Mouse (Mus musculus) hindbrain, embryonic 16.5 days (tissue): ENCODE results near the gene Reps2. TPM values are rescaled to one million over a fixed set of nuclear protein-coding genes. Genes with fewer than 3 reads are reported as not detected.

Experiments used
- ATAC-seq: fragments of 200-750 bp; cut with Nextera tagmentation; 2 replicates; pipeline ENCODE4 v1.8.0; 2017; ENCODE audit warnings: moderate TSS enrichment, moderate library complexity
- H3K27ac ChIP-seq: fragments of 300-500 bp; sonication (generic); 2 replicates; pipeline ENCODE4 v1.5.1; 2014; ENCODE audit warnings: low read depth, mild to moderate bottlenecking, control low read depth, low read length, moderate library complexity
- H3K27me3 ChIP-seq: fragments of 300-500 bp; sonication (generic); replicated peaks from 2 replicates; pipeline ENCODE4 v1.6.1; 2014; ENCODE audit warnings: low read length; ENCODE audit not compliant: control insufficient read depth, insufficient read depth
- H3K36me3 ChIP-seq: fragments of 300-500 bp; sonication (generic); 2 replicates; pipeline ENCODE4 v1.6.1; 2014; ENCODE audit warnings: mild to moderate bottlenecking, low read length, moderate library complexity, mixed read lengths; ENCODE audit not compliant: control insufficient read depth, insufficient read depth
- H3K4me1 ChIP-seq: fragments of 300-500 bp; sonication (generic); 2 replicates; pipeline ENCODE4 v1.6.1; 2014; ENCODE audit warnings: low read depth, low read length; ENCODE audit not compliant: control insufficient read depth, insufficient read depth
- H3K4me2 ChIP-seq: fragments of 300-500 bp; sonication (generic); 2 replicates; pipeline ENCODE4 v1.6.1; 2014; ENCODE audit warnings: mild to moderate bottlenecking, low read length, control low read depth, moderate library complexity
- H3K4me3 ChIP-seq: fragments of 300-500 bp; sonication (generic); 2 replicates; pipeline ENCODE4 v1.5.1; 2014; ENCODE audit warnings: mild to moderate bottlenecking, low read length, control low read depth, moderate library complexity
- H3K9ac ChIP-seq: fragments of 300-500 bp; sonication (generic); 2 replicates; pipeline ENCODE4 v1.6.1; 2014; ENCODE audit warnings: low read depth, mild to moderate bottlenecking, control low read depth, low read length, moderate library complexity
- H3K9me3 ChIP-seq: fragments of 300-500 bp; sonication (generic); 2 replicates; pipeline ENCODE4 v1.6.1; 2014; ENCODE audit warnings: mild to moderate bottlenecking, low read length, moderate library complexity; ENCODE audit not compliant: control insufficient read depth
- WGBS: fragments of 180-500 bp; shearing (Covaris S2); extraction: QIAGEN DNeasy Blood & Tissue Kit; methylation state at CpG from one replicate; pipeline ENCODE4 v1.1.7; 2014; 5-methylcytosine and 5-hydroxymethylcytosine counted together
- polyA plus RNA-seq: library from polyadenylated mRNA; unstranded; fragments of >200 nt; fragmentation: Nextera tagmentation; extraction: Ambion mirVana; gene quantifications from 2 replicates; pipeline ENCODE4 v1.2.1, GENCODE M21; 2015

The Reps2 gene
- polyA plus RNA-seq, result 2.6 and 3.3 TPM in 2 replicates

- H3K36me3 ChIP-seq, result no peaks in the 10 kb centered on the region
- ATAC-seq, result peak; percentile 98
- H3K4me3 ChIP-seq, result peak within 1 kb of the TSS; percentile 62
- H3K9ac ChIP-seq, result peak within 1 kb of the TSS; percentile 69
- H3K4me1 ChIP-seq, result no peaks in the 10 kb centered on the region
- WGBS, result 18% methylated on average over 27 of the region's 61 CpGs
- H3K9me3 ChIP-seq, result no peaks in the 10 kb centered on the region
- peak within 1 kb of the TSS; percentile 69 for H3K4me2 ChIP-seq
- peaks cover 4% of the 10 kb centered on the region; the same call in 1 of the 2 replicates for H3K27me3 ChIP-seq
- H3K27ac ChIP-seq, result no peak within 1 kb of the TSS
These were observed at the start of gene Reps2 for GRCm38 (mm10) chrX:162643091-162643788. Gene Reps2, minus strand, starts transcription at chrX:162643649.

DNA sequence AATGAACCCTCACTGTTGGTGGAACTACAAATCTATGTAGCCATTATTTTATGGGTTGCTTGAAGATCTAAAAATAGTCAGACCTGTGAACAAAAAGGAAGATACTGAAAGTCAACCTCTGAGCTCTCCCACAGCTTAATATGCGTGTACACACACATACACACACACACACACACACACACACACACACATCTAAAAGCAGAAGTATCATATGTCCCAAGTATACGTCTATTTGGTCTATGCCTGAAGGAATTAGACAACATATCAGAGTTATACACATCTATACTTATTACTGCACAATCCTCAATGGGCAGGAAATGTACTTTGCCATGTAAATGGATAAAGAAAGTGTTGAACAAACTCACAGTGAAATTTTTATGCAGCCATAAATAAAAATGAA lies 47.8 kb upstream of the Reps2 start:
- Histone ChIP-seq H3K4me2 (no peak overlapping the region), H3K9ac (no peak overlapping the region)
- no peak for ATAC-seq

DNA sequence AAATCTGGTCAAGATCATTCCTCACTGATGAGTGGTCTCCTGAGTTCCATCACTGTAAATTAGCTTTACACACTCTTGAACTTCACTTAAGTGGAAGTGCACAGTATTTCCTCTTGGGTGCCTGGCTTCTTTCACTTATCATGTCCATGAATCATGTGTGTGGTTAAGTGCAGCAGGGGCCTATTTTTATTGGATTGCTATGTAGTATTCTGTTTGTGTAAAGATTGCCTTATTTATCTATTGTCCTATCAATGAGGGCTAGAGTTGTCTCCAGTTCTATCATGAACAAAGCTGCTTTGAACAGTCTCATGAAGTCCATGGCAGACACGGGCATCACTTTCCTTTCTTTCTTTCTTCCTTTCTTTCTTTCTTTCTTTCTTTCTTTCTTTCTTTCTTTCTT lies 41.9 kb upstream of the Reps2 start:
- H3K4me3 ChIP-seq, result no peak overlapping the region
- H3K27me3 ChIP-seq, result no peaks in the 10 kb centered on the region
- no peaks in the 10 kb centered on the region for H3K4me1 ChIP-seq
- no peak overlapping the region for H3K27ac ChIP-seq
- no peak for ATAC-seq
- 84% methylated on average over 1 of the region's 1 CpGs for WGBS
- H3K9me3 ChIP-seq, result no peaks in the 10 kb centered on the region
- H3K36me3 ChIP-seq, result no peaks in the 10 kb centered on the region
- H3K4me2 ChIP-seq, result no peak overlapping the region
- no peak overlapping the region for H3K9ac ChIP-seq

More for the DNA sequence above, 47.8 kb upstream of the Reps2 start:
- no peaks in the 10 kb centered on the region for H3K27me3 ChIP-seq
- no peaks in the 10 kb centered on the region for H3K9me3 ChIP-seq
- no peak overlapping the region for H3K27ac ChIP-seq
- no peaks in the 10 kb centered on the region for H3K4me1 ChIP-seq
- H3K4me3 ChIP-seq, result no peak overlapping the region
- 74% methylated on average over 2 of the region's 2 CpGs for WGBS
- H3K36me3 ChIP-seq, result no peaks in the 10 kb centered on the region

- Histone ChIP-seq H3K4me2 (no peak overlapping the region), H3K4me3 (no peak overlapping the region), H3K9ac (no peak overlapping the region), H3K36me3 (no peaks in the 10 kb centered on the region), H3K27me3 (no peaks in the 10 kb centered on the region), H3K27ac (no peak overlapping the region), H3K4me1 (no peaks in the 10 kb centered on the region), H3K9me3 (no peaks in the 10 kb centered on the region)
- WGBS, result 70% methylated on average over 2 of the region's 2 CpGs
- no peak for ATAC-seq
These were observed 36.1 kb upstream of the Reps2 start for GRCm38 (mm10) chrX:162679506-162679905.

DNA sequence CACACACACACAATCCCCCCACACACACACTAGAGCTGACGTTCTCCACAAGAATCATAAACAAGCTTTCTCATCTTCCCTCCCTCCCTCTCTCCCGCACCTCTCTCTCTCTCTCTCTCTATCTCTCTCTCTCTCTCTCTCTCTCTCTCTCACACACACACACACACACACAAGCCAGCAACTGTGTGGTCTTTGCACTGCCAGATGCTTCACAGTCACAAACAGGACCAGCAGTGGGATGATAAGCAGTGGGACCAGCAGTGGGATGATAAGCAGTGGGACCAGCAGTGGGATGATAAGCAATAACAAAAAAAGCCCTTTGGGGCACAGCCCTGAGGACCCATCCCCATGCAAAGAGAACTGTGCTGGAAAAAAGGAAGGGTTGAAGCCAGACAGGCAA lies 35.4 kb upstream of the Reps2 start:
- no peak overlapping the region for H3K27ac ChIP-seq
- H3K9ac ChIP-seq, result no peak overlapping the region
- H3K4me2 ChIP-seq, result no peak overlapping the region
- H3K4me3 ChIP-seq, result no peak overlapping the region
- no peaks in the 10 kb centered on the region for H3K9me3 ChIP-seq
- no peaks in the 10 kb centered on the region for H3K4me1 ChIP-seq
- no peaks in the 10 kb centered on the region for H3K27me3 ChIP-seq
- 83% methylated on average over 2 of the region's 2 CpGs for WGBS
- no peaks in the 10 kb centered on the region for H3K36me3 ChIP-seq
- ATAC-seq, result no peak

GRCm38 (mm10) chrX:162666166-162666565 lies 22.7 kb upstream of the Reps2 start:
- no peaks in the 10 kb centered on the region for H3K4me1 ChIP-seq
- H3K27me3 ChIP-seq, result no peaks in the 10 kb centered on the region
- H3K9me3 ChIP-seq, result no peaks in the 10 kb centered on the region
- no peak overlapping the region for H3K9ac ChIP-seq
- H3K4me2 ChIP-seq, result no peak overlapping the region
- WGBS, result 84% methylated on average over 2 of the region's 2 CpGs
- no peak for ATAC-seq
- no peaks in the 10 kb centered on the region for H3K36me3 ChIP-seq
- no peak overlapping the region for H3K4me3 ChIP-seq
- H3K27ac ChIP-seq, result no peak overlapping the region

GRCm38 (mm10) chrX:162660182-162660581 lies 16.7 kb upstream of the Reps2 start:
- Histone ChIP-seq H3K36me3 (no peaks in the 10 kb centered on the region), H3K4me3 (no peak overlapping the region), H3K4me2 (no peak overlapping the region), H3K27ac (no peak overlapping the region), H3K27me3 (no peaks in the 10 kb centered on the region), H3K9ac (no peak overlapping the region), H3K4me1 (no peaks in the 10 kb centered on the region), H3K9me3 (no peaks in the 10 kb centered on the region)
- 75% methylated on average over 1 of the region's 1 CpGs for WGBS
- ATAC-seq, result no peak

DNA sequence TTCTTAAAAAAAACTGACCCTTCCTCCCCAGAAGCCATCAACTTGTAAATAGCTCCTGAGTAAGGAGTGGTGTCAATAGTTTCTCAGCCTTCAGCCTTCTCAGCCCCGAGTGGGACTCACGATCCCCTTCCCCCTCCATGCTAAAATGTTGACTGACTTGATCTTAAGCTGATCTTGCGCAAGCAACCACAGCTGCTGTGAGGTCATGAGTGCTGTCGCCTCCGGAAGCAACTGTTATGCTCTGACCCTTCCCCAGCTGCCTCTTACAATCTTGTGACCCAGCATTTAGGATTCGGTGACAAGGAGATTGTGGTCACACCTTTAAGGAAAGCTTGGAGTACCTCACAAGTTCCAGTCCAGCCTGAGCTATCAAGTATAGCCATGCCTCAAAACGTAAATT lies 10.1 kb upstream of the Reps2 start:
- Histone ChIP-seq H3K27me3 (no peaks in the 10 kb centered on the region), H3K4me2 (no peak overlapping the region), H3K9ac (no peak overlapping the region), H3K4me1 (no peaks in the 10 kb centered on the region), H3K27ac (no peak overlapping the region), H3K4me3 (no peak overlapping the region), H3K9me3 (no peaks in the 10 kb centered on the region), H3K36me3 (no peaks in the 10 kb centered on the region)
- ATAC-seq, result no peak
- 90% methylated on average over 7 of the region's 7 CpGs for WGBS

DNA sequence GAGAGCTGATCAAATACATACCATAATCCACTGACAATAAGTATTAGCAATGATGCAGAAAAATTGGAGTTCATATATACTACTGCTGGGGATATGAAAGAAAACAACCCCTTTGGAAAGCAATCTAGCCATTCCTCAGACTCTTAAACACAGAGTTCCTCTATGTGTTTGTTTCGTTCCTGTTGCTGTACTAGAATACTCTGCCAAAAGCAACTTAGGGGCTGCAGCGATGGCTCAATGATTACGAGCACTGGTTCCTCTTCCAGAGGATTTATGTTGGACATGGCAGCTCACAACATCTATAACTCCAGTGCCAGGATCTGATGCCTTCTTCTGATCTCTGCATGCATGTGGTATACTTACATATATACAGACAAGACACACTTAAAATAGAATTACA lies 9.0 kb upstream of the Reps2 start:
- no peak overlapping the region for H3K9ac ChIP-seq
- WGBS, result 87% methylated on average over 3 of the region's 3 CpGs
- H3K36me3 ChIP-seq, result no peaks in the 10 kb centered on the region
- no peaks in the 10 kb centered on the region for H3K9me3 ChIP-seq
- ATAC-seq, result no peak
- H3K27me3 ChIP-seq, result no peaks in the 10 kb centered on the region
- no peak overlapping the region for H3K4me2 ChIP-seq
- no peak overlapping the region for H3K4me3 ChIP-seq
- H3K4me1 ChIP-seq, result no peaks in the 10 kb centered on the region
- no peak overlapping the region for H3K27ac ChIP-seq
